Mouse (Mus musculus) MEL (cell line): ENCODE measurements around the gene Meaf6. TPM values are rescaled to one million over a fixed set of nuclear protein-coding genes. Genes with fewer than 3 reads are reported as not detected.

Experiments
- DNase-seq: peaks from one replicate; pipeline ENCODE4 v3.0.0; 2011; ENCODE audit warnings: low read depth, low spot score
- H3K27ac ChIP-seq: 2 replicates; pipeline ENCODE4 v1.5.1; 2012; ENCODE audit warnings: low read depth, mild to moderate bottlenecking, control low read depth, low read length, moderate library complexity; ENCODE audit not compliant: control insufficient read depth
- H3K27me3 ChIP-seq, 2 experiments: fragments of 150-350 bp in 1 of 2; sonication (generic) in 1 of 2; 2 replicates each; pipeline ENCODE4 v1.6.1; 2012; ENCODE audit warnings: low read length in 2 of 2, mild to moderate bottlenecking in 2 of 2, improper control_type of control experiment in 1 of 2, moderate library complexity in 1 of 2; ENCODE audit not compliant: insufficient read depth in 2 of 2, control insufficient read depth in 1 of 2
- H3K36me3 ChIP-seq, 2 experiments: 2 replicates each; pipeline ENCODE4 v1.6.1; 2012 to 2014; ENCODE audit warnings: low read length in 2 of 2, improper control_type of control experiment in 1 of 2, inconsistent platforms in 1 of 2, mild to moderate bottlenecking in 1 of 2; ENCODE audit not compliant: insufficient read depth in 2 of 2, control insufficient read depth in 1 of 2
- H3K4me1 ChIP-seq, 2 experiments: fragments of 150-350 bp in 1 of 2; sonication (generic) in 1 of 2; 2 replicates each; pipeline ENCODE4 v1.6.1; 2012; ENCODE audit warnings: low read length in 2 of 2, improper control_type of control experiment in 1 of 2, mild to moderate bottlenecking in 1 of 2; ENCODE audit not compliant: insufficient read depth in 2 of 2, control insufficient read depth in 1 of 2
- H3K4me3 ChIP-seq, 2 experiments: fragments of 150-350 bp in 1 of 2; sonication (generic) in 1 of 2; 2 replicates each; pipeline ENCODE4 v1.5.1; 2012; ENCODE audit warnings: low read depth in 2 of 2, low read length in 2 of 2, mild to moderate bottlenecking in 2 of 2, moderate library complexity in 2 of 2, control low read depth in 1 of 2, improper control_type of control experiment in 1 of 2; ENCODE audit not compliant: control insufficient read depth in 1 of 2, insufficient read depth in 1 of 2
- H3K79me2 ChIP-seq: 2 replicates; pipeline ENCODE4 v1.6.1; 2012; ENCODE audit warnings: mild to moderate bottlenecking, low read length, moderate library complexity; ENCODE audit not compliant: control insufficient read depth, poor library complexity, insufficient read depth
- H3K9ac ChIP-seq: 2 replicates; pipeline ENCODE4 v1.6.1; 2012; ENCODE audit warnings: low read depth, mild to moderate bottlenecking, control low read depth, low read length, moderate library complexity; ENCODE audit not compliant: control insufficient read depth, poor library complexity, severe bottlenecking
- H3K9me3 ChIP-seq: fragments of 150-350 bp; sonication (generic); replicated peaks from 2 replicates; pipeline ENCODE4 v1.6.1; 2012; ENCODE audit warnings: mild to moderate bottlenecking, low read length, improper control_type of control experiment, moderate library complexity; ENCODE audit not compliant: insufficient read depth
- CHD1 ChIP-seq: IDR thresholded peaks from 2 replicates; pipeline ENCODE4 v1.6.1; 2012; ENCODE audit warnings: low read depth, mild to moderate bottlenecking, inconsistent platforms, low read length, improper control_type of control experiment
- EP300 ChIP-seq, 2 experiments: IDR thresholded peaks; 2 replicates each; pipeline ENCODE4 v1.6.1; 2011; ENCODE audit warnings: improper control_type of control experiment in 2 of 2, low read length in 2 of 2, low read depth in 1 of 2, mild to moderate bottlenecking in 1 of 2
- HCFC1 ChIP-seq: IDR thresholded peaks from 2 replicates; pipeline ENCODE4 v1.6.1; 2012; ENCODE audit warnings: low read depth, mild to moderate bottlenecking, inconsistent platforms, low read length, improper control_type of control experiment, moderate library complexity
- KAT2A ChIP-seq: conservative IDR thresholded peaks from 2 replicates; pipeline ENCODE4 v1.6.1; 2012; ENCODE audit warnings: low read depth, low read length, improper control_type of control experiment, inconsistent platforms
- MAX ChIP-seq: IDR thresholded peaks from 2 replicates; pipeline ENCODE4 v1.6.1; 2011; ENCODE audit warnings: low read length, improper control_type of control experiment
- MXI1 ChIP-seq: IDR thresholded peaks from 2 replicates; pipeline ENCODE4 v1.6.1; 2011; ENCODE audit warnings: mild to moderate bottlenecking, low read depth, low read length, improper control_type of control experiment
- MYC ChIP-seq: IDR thresholded peaks from 2 replicates; pipeline ENCODE4 v1.6.1; 2011; ENCODE audit warnings: low read depth, mild to moderate bottlenecking, low read length, improper control_type of control experiment, moderate library complexity
- NELFE ChIP-seq: IDR thresholded peaks from 2 replicates; pipeline ENCODE4 v1.6.1; 2011; ENCODE audit warnings: low read depth, low read length, improper control_type of control experiment
- POLR2A ChIP-seq, 2 experiments: IDR thresholded peaks; 2 replicates each; pipeline ENCODE4 v1.6.1; 2011 to 2012; ENCODE audit warnings: low read length in 2 of 2, mild to moderate bottlenecking in 2 of 2, control low read depth in 1 of 2, improper control_type of control experiment in 1 of 2, low read depth in 1 of 2, moderate library complexity in 1 of 2; ENCODE audit not compliant: control insufficient read depth in 1 of 2, insufficient read depth in 1 of 2, poor library complexity in 1 of 2
- POLR2AphosphoS5 ChIP-seq: IDR thresholded peaks from 2 replicates; pipeline ENCODE4 v1.6.1; 2012; ENCODE audit warnings: low read depth, borderline replicate concordance, mild to moderate bottlenecking, inconsistent platforms, low read length, moderate library complexity, mixed read lengths
- SIN3A ChIP-seq: IDR thresholded peaks from 2 replicates; pipeline ENCODE4 v1.6.1; 2012; ENCODE audit warnings: low read length, improper control_type of control experiment, inconsistent platforms
- TBP ChIP-seq: IDR thresholded peaks from 2 replicates; pipeline ENCODE4 v1.8.0; 2011; ENCODE audit warnings: low read depth, low read length, improper control_type of control experiment
- TCF12 ChIP-seq: IDR thresholded peaks from 2 replicates; pipeline ENCODE4 v1.6.1; 2014; ENCODE audit warnings: low read depth, mild to moderate bottlenecking, inconsistent platforms, low read length, improper control_type of control experiment, moderate library complexity
- UBTF ChIP-seq: IDR thresholded peaks from 2 replicates; pipeline ENCODE4 v1.6.1; 2012; ENCODE audit warnings: low read depth, mild to moderate bottlenecking, inconsistent platforms, low read length, improper control_type of control experiment, moderate library complexity, borderline replicate concordance; ENCODE audit not compliant: insufficient read depth
- USF1 ChIP-seq: IDR thresholded peaks from 2 replicates; pipeline ENCODE4 v1.6.1; 2014; ENCODE audit warnings: low read depth, mild to moderate bottlenecking, inconsistent platforms, low read length, improper control_type of control experiment, moderate library complexity
- USF2 ChIP-seq, 2 experiments: IDR thresholded peaks; 2 replicates each; pipeline ENCODE4 v1.6.1; 2011 to 2012; ENCODE audit warnings: improper control_type of control experiment in 2 of 2, low read length in 2 of 2, borderline replicate concordance in 1 of 2, inconsistent platforms in 1 of 2, low read depth in 1 of 2, mild to moderate bottlenecking in 1 of 2; ENCODE audit not compliant: insufficient read depth in 1 of 2
- ZKSCAN1 ChIP-seq: IDR thresholded peaks from 2 replicates; pipeline ENCODE4 v1.6.1; 2012; ENCODE audit warnings: low read depth, mild to moderate bottlenecking, inconsistent platforms, low read length, improper control_type of control experiment, moderate library complexity
- ZMIZ1 ChIP-seq: IDR thresholded peaks from 2 replicates; pipeline ENCODE4 v1.6.1; 2012; ENCODE audit warnings: low read depth, mild to moderate bottlenecking, inconsistent platforms, low read length, improper control_type of control experiment, moderate library complexity
- polyA plus RNA-seq, 2 experiments: library from polyadenylated mRNA; stranded (reverse) in 1 of 2; unstranded in 1 of 2; fragments of >175 nt in 1 of 2; fragments of >200 nt in 1 of 2; gene quantifications; 2 replicates each; pipeline versions ENCODE4 v1.2.1 to v1.2.4; 2012; ENCODE audit warnings: low replicate concordance in 2 of 2, low read depth in 1 of 2; ENCODE audit not compliant: insufficient read length in 2 of 2, insufficient read depth in 1 of 2, missing spikeins in 1 of 2
- total RNA-seq: library from RNA; depleted of rRNA; stranded (reverse); fragments of 300-350 nt; gene quantifications from 2 replicates; pipeline ENCODE4 v1.2.3, GENCODE M21; 2012

Gene Meaf6
- total and polyA plus RNA-seq, 3 experiments = 34.9 to 46.7 TPM; not detected in 1

GRCm38 (mm10) chr4:125116090-125116861, 31.3 kb downstream of the Meaf6 start:
- peaks cover 10 to 33% of the 10 kb centered on the region in 2 experiments for H3K4me1 ChIP-seq

GRCm38 (mm10) chr4:125116929-125117328, 32.0 kb downstream of the Meaf6 start:
- H3K79me2 ChIP-seq = no peaks in the 10 kb centered on the region

More at GRCm38 (mm10) chr4:125116090-125116861, 31.3 kb downstream of the Meaf6 start:
- Histone ChIP-seq H3K9me3 (no peaks in the 10 kb centered on the region), H3K9ac (peak overlapping the region; percentile 44), H3K27ac (peak overlapping the region; percentile 73), H3K4me3 (peak overlapping the region; percentile 18 to 30; a peak in 3 of 4 replicates), H3K36me3 (peaks cover 0 to 19% of the 10 kb centered on the region in 2 experiments; a peak in 2 of 4 replicates), H3K27me3 (no peaks in the 10 kb centered on the region), H3K79me2 (no peaks in the 10 kb centered on the region)
- no peak for TF ChIP-seq USF2 (IDR thresholded peaks at IDR 0.05; ENCODE audit: borderline replicate concordance in 1 of 2, insufficient read depth in 1 of 2, low read depth in 1 of 2, low read length in 2 of 2)
- peak; percentile 60; the same call in 1 of the 2 replicates for TF ChIP-seq SIN3A
- TF ChIP-seq MAX = peak; percentile 81
- TF ChIP-seq TCF12 = 0 out of 2 replicates have a peak, but pooled peaks have one; percentile 28
- peak; percentile 32 to 72; a peak in 3 of 4 replicates for TF ChIP-seq POLR2A (IDR thresholded peaks at IDR 0.05; ENCODE audit: control insufficient read depth in 1 of 2, insufficient read depth in 1 of 2, low read depth in 1 of 2, low read length in 2 of 2, poor library complexity in 1 of 2)
- 0 out of 2 replicates have a peak, but pooled peaks have one; percentile 36 for TF ChIP-seq POLR2AphosphoS5
- peak; percentile 28; the same call in 1 of the 2 replicates for TF ChIP-seq HCFC1
- TF ChIP-seq USF1 = peak; percentile 70
- no peak for TF ChIP-seq ZMIZ1
- TF ChIP-seq TBP = peak; percentile 74
- peak; percentile 74 for TF ChIP-seq MXI1
- TF ChIP-seq ZKSCAN1 = no peak
- TF ChIP-seq NELFE = peak; percentile 55
- peak; percentile 8; the same call in 1 of the 2 replicates for TF ChIP-seq MYC
- TF ChIP-seq UBTF = 0 out of 2 replicates have a peak, but pooled peaks have one; percentile 48
- no peak for TF ChIP-seq CHD1
- TF ChIP-seq EP300 (IDR thresholded peaks at IDR 0.05; ENCODE audit: low read depth in 1 of 2, low read length in 2 of 2) = peak; percentile 36 to 53
- DNase-seq = peak; percentile 89

More at GRCm38 (mm10) chr4:125116929-125117328, 32.0 kb downstream of the Meaf6 start:
- Histone ChIP-seq H3K9me3 (no peaks in the 10 kb centered on the region), H3K9ac (peak overlapping the region; percentile 21), H3K36me3 (peaks cover 0 to 19% of the 10 kb centered on the region in 2 experiments; a peak in 2 of 4 replicates), H3K27me3 (no peaks in the 10 kb centered on the region), H3K4me3 (peak overlapping the region; percentile 18 to 30; a peak in 3 of 4 replicates)
- DNase-seq = no peak
- no peak for TF ChIP-seq SIN3A
- TF ChIP-seq KAT2A = no peak
- TF ChIP-seq, all 39 proteins: peak for 0
- H3K4me1 ChIP-seq = peaks cover 10 to 33% of the 10 kb centered on the region in 2 experiments
- peak overlapping the region; percentile 73 for H3K27ac ChIP-seq
